Mouse (Mus musculus) gastrocnemius, postnatal 4 days (tissue): ENCODE measurements around the gene Arhgap1. TPM values are rescaled to one million over a fixed set of nuclear protein-coding genes. Genes with fewer than 3 reads are reported as not detected.
A peak's percentile ranks its signal among the peaks of the same experiment; 100 is the strongest.
"Not testable (repeated sequence)": the region's sequence is repeated elsewhere in the genome, so short reads cannot be mapped to it uniquely, and the experiment has no call there.

Experiments
- DNase-seq, 2 experiments: peaks; one replicate each; pipeline ENCODE4 v3.0.0; 2021 to 2022; ENCODE audit warnings: low spot score in 2 of 2, mixed read lengths in 2 of 2
- long read RNA-seq, 2 experiments: library from polyadenylated mRNA; stranded (forward); transcript quantifications; one replicate each; pipeline ENCODE4 v2.0.0; 2021
- total RNA-seq, 2 experiments: library from RNA; stranded (reverse); gene quantifications; 2 replicates each; pipeline ENCODE4 v1.2.3; 2021

Arhgap1 gene
- 10 to 100 TPM; 46.6 to 49.3 TPM for total RNA-seq
- long read RNA-seq, experiment 1, transcript Arhgap1-202 (14 exons, 3,201 nt) = major isoform, 14 of 34 reads
- long read RNA-seq, experiment 1, partial matches to known transcripts = 6 of 34 reads
- long read RNA-seq, experiment 1, other reads (novel, unspliced or antisense) = 9 of 34 reads
- long read RNA-seq, experiment 2, transcript Arhgap1-202 (14 exons, 3,201 nt) = major isoform, 14 of 47 reads
- long read RNA-seq, experiment 2, partial matches to known transcripts = 12 of 47 reads
- long read RNA-seq, experiment 2, other reads (novel, unspliced or antisense) = 13 of 47 reads

DNA sequence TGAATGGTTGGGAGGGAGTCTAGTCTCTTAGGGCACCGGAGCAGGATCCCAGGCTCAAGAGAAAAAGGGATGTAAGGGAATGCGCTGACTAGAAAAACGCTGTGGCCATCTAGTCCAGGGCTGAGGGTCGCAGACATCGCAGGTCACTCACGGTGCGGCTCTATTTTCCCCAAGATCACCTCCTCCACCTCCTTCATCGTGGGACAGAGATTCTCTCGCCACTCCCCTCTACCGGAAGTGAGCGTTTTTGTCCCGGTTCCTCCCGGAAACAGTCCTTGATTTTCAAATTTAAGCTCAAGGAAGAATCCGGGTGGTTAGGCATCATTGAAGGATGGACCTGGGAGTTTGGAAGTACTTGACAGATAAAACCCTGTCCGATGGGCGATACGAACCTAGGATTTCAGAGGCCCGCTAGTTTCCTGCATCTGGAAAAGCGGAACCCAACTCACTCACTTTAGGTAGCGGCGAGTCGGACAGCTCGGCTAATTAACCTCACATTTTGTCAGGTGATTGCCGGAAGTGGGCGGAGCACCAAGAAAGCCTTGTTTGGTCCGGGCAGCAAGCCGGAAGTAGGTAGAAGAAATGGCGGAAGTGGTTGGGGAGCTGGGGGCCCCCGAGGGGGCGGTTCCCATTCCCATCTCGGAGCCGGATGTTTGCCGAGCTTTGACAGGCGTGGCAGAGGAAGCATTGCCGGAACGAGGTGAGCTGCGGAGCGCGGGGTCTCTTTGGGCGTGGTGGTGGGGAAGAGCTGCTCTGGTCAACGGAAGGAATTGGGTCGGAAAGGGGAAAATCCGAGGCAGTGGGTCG lies at the start of gene Arhgap1, which contains the start of gene Zfp408:
Arhgap1 (plus strand) TSS at position 308 of the 807 bp plus-strand sequence.
Zfp408 (minus strand) TSS at position 239 of the 807 bp plus-strand sequence.
- DNase-seq = peak; percentile 90 to 97

DNA sequence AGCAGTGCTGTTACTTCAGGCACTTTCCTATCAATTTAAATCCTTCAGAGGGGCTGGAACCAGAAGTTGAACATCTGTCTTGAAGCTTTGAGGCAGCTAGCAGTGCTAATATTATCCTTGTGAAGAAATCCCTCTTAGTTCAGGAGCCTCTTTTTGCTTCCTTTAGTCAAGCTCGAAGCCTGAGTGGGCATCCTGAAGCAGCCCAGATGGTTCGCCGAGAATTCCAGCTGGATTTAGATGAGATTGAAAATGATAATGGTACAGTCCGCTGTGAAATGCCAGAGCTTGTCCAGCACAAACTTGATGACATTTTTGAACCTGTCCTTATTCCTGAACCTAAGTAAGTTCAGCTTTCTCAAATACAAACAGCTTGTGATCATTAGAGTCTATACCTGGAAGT lies 49.2 kb upstream of the Arhgap1 start:
- no peak for DNase-seq

DNA sequence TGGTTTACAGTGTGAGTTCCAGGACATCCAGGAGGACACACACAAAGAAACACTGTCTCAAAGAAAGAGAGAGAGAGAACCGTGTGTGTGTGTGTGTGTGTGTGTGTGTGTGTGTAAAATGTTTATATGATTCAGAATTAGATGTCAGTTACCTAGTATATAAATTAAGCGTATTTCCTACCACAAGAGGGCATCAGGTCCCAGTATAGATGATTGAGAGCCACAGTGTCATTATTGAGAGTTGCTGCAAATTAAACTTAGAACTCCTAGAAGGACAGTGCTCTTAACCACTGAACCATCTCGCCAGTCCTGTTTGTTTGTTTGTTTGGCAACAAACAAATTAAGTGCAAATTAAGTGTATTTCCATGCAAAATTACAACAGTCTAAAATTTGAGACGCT lies 47.3 kb upstream of the Arhgap1 start:
- DNase-seq = no peak

- DNase-seq = not testable (repeated sequence)
Measured at GRCm38 (mm10) chr2:91609370-91609769, 40.3 kb upstream of the Arhgap1 start.

- DNase-seq = no peak
Measured at GRCm38 (mm10) chr2:91622356-91622755, 27.3 kb upstream of the Arhgap1 start.

GRCm38 (mm10) chr2:91623366-91623765 lies 26.3 kb upstream of the Arhgap1 start:
- not testable (repeated sequence) for DNase-seq

DNA sequence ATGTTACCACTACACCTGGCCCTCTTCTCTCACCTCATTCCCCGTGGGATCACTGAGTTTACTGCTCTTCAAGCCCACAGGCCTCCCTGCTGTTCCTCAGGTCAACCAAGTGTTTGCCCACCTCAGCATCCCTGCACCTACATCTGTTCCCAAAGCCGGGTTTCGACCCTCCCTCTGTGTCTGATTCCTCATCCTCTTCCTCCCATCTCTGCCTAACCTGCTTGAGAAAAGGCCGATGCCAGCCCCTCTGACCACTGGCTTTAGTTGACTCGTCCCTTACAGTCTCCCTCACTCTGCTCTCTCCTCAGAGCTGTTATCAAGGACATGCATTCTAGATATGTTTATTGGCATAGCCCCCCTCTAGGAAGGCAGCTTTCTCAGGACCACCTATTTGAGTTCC lies 22.2 kb upstream of the Arhgap1 start:
- DNase-seq = no peak

DNA sequence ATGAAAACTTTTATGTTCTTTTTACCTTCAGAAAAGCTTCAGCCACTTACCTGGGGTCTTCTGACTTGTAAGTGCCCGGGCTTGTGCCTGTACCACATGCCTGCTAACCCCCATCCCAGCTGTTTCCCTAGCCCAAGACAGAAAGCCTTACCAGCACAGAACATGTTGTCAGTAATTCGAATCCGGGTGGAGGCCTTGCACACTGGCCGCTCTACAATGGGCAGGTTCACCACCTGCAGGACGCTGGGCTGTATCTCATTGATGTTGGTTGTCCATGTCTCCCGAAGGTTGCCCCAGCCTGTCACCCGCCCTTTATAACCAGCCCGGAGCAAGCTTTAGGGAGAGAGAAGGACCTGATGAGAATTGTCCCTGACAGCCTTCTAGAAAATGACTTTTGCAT lies 21.5 kb upstream of the Arhgap1 start:
- DNase-seq = no peak

- no peak for DNase-seq
Measured at GRCm38 (mm10) chr2:91629682-91630081, 20.0 kb upstream of the Arhgap1 start.

DNA sequence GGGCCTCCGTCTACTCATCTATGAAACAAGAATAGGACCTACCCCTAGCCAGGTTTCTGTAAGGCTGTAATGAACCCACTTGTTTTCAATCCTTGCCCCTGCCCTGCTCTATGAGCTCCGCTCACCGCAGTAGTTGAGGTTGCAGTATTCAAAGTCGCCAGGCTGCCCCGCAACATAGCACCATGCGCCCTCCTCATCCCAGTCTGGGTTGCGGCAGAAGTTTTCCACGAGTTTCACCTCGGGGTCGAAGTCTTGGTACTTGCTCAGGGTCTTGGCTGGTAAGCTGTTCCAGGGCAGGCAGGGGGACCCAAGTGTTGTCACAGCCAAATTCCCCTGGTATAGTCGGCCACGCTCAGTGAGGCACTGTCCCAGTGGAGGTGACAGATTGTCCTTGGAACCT lies 19.3 kb upstream of the Arhgap1 start:
- DNase-seq = no peak

DNA sequence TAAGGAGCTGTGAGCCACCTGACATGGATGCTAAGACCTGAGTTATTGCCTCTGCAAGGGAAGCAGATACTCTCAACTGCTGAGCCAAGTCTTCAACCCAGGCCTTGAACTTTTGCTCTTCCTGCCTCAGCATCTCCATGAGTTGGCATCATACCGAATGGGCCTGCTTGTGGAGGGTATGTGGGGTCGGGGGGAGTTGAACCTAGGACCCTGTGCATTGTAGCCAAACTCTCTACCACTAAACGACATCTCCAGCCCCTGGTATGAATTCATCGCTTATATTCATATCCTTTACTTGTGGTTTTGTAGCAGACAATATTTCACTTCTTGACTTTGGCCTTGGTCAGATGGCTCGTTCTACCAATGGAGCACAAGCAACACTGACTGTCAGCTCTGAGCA lies 17.8 kb upstream of the Arhgap1 start:
- no peak for DNase-seq

- no peak for DNase-seq
Measured at GRCm38 (mm10) chr2:91632316-91632715, 17.3 kb upstream of the Arhgap1 start.

GRCm38 (mm10) chr2:91633334-91633977 lies 16.2 kb upstream of the Arhgap1 start:
- DNase-seq = no peak

DNA sequence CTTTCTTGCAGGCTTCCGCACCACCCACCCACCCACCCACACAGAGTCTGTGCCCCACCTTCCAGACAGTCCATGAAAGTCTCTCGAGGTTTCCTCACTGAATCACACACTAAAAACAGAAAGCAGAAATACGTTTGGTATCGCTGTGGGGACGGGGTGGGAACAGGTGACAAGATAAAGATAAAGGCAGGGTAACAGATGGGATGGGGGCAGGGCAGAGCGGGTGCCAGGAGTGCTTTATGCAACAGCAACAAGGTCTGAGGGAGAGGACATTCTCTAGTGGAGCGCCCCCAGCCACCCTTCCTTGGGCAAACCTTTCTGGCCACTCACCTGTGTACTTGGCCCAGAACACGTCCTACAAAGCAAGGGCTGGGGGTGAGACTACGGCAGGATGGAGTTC lies 14.8 kb upstream of the Arhgap1 start:
- no peak for DNase-seq

DNA sequence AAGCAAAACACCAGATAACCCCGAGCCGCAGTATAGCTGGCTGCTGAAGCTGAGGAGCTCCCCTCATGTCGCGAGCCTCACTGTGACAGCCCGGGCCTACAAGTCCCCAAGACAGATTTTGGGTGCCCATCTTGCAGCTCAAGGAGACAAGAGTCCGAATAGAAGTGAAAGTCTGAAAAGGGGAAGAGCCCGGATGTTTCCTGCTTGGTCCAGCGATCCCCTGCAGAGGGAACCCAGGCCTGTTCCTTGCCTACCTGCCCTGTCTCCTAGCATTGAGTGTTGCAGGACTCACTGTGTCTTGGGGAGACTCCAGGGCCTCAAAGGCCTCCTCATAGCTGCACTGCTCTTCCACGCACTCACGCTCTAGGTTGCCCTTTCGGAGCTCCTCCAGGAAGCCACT lies 14.2 kb upstream of the Arhgap1 start:
- DNase-seq = no peak

DNA sequence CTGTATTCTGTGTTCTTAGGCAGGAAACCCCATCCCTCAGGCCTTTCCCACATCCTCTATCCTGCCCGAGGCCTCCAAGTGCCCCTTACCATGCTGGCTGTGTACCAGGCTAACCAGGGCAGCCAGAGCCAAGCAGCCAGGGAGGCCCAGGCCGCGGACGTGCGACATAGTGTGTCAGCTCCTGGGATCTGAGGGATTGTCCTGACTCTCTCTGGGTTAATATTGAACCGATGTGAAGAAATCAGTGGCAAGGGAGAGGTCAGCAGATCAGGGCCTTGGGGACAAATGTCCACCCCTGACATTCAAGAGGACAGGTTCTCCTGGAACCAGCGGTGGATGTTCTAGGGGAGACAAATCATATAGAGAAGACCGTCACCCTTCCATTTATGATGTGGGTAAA lies 13.4 kb upstream of the Arhgap1 start, which contains the start of gene F2:
F2 (minus strand) TSS at position 186 of the 400 bp plus-strand sequence.
- no peak for DNase-seq

DNA sequence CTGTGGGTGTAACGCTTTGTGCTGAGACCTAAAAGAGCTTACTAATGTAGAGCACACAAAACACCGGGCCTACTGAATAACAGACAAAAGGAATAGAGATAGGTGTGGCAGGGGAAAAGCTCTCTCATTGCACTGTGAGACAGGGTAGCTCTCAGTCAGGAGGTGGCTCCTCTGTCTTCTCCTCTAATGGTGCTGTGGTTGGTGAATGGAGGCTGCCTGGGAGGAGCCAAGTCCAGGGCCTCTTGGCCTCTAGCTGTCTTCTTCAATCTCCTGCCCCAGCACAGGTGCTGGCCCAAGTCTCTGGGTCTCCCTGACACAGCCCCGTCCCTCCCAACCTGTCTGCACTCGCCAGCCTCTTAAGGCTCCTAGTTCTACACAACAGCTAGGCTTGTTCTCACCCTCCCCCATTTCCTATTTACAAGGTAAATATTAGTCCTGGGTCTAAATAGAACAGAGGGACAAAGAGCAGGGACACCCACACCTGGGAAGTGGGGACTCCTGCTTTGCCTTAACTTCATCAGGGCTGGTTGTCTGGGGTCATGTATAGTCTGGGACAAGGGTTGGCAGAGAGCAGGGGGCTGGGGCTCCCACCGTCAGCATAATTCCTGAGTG lies 12.8 kb upstream of the Arhgap1 start:
- DNase-seq = no peak

DNA sequence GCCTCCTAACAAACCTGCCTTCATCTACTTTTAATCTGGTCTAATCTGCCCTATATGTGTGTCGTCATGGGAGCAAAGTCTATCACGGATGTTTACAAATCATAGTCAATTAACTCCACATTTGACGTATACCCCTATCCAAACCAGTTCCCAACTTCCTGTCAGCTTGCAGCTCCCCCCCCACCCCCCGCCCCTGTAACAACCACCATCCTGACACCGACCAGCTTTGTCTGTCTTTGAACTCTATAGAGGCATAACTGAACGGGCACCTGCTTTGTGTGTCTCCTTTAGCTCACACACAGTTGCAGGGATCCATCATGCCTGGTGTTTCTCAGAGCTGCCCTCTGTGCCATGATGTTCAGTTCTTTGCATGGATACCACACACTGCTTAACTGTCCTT lies 10.7 kb upstream of the Arhgap1 start:
- no peak for DNase-seq

GRCm38 (mm10) chr2:91642825-91643415 lies 6.7 kb upstream of the Arhgap1 start:
- DNase-seq = no peak

- DNase-seq = no peak
Measured at GRCm38 (mm10) chr2:91644021-91644420, 5.6 kb upstream of the Arhgap1 start.

DNA sequence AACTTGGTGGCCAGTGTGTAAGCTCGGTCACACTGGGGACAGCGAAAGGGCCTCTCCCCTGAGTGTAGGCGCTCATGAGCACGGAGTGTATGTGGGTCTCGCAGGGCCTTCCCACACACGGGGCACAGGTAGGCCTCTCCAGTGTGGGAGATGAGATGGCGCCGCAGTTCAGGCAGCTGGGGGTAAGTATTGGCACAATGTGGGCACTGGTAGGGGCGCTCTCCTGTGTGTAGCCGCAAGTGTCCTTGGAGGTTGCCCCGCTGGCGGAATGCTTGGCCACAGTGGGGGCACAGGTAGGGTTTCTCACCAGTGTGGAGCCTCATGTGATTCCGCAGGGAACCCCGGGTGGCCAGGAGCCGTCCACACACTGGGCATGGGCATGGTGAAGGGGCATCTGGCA lies 4.3 kb upstream of the Arhgap1 start:
- DNase-seq = no peak
